Mouse (Mus musculus) E14TG2a.4 (cell line): ENCODE results near the gene Iqck.

Experiments used
- CTCF ChIP-seq: conservative IDR thresholded peaks from 2 replicates; pipeline ENCODE4 v1.5.1; 2014; ENCODE audit warnings: low read length
- NANOG ChIP-seq: IDR thresholded peaks from 2 replicates; pipeline ENCODE4 v1.6.1; 2014; ENCODE audit warnings: borderline replicate concordance, low read length, mixed read lengths

- TF ChIP-seq CTCF: no peak
- no peak for TF ChIP-seq NANOG
These were observed 28.4 kb downstream of the Iqck start for GRCm38 (mm10) chr7:118883957-118884356.
